Mouse (Mus musculus) lung, adult 2 months (tissue): ENCODE measurements around the gene Hist1h2ak. TPM values are rescaled to one million over a fixed set of nuclear protein-coding genes. Genes with fewer than 3 reads are reported as not detected.
"Not testable (repeated sequence)": the region's sequence is repeated elsewhere in the genome, so short reads cannot be mapped to it uniquely, and the experiment has no call there.

ENCODE experiments used
- DNase-seq: peaks from one replicate; pipeline ENCODE4 v3.0.0; 2022
- H3K4me1 ChIP-seq: fragments of 200-500 bp; 2 replicates; pipeline ENCODE4 v1.6.1; 2011; ENCODE audit warnings: low read length; ENCODE audit not compliant: control insufficient read depth, insufficient read depth
- H3K4me3 ChIP-seq: fragments of 200-500 bp; replicated peaks from 2 replicates; pipeline ENCODE3; 2011; ENCODE audit warnings: low read depth, mild to moderate bottlenecking, control low read depth, low read length; ENCODE audit errors: extremely low read depth
- CTCF ChIP-seq: fragments of 200-500 bp; IDR thresholded peaks from 2 replicates; pipeline ENCODE4 v1.5.1; 2011; ENCODE audit warnings: mild to moderate bottlenecking, low read length, control low read depth; ENCODE audit not compliant: insufficient read depth
- POLR2A ChIP-seq: fragments of 200-500 bp; IDR thresholded peaks from 2 replicates; pipeline ENCODE4 v1.6.1; 2011; ENCODE audit warnings: low read depth, mild to moderate bottlenecking, control low read depth, low read length, borderline replicate concordance; ENCODE audit errors: extremely low read depth
- WGBS: fragments of 180-500 bp; shearing (Covaris S2); methylation state at CpG from one replicate; pipeline ENCODE4 v1.1.7; 2018; 5-methylcytosine and 5-hydroxymethylcytosine counted together
- polyA plus RNA-seq: library from polyadenylated mRNA; depleted of rRNA; stranded (reverse); fragments of >200 nt; gene quantifications from 2 replicates; pipeline ENCODE4 v1.2.3, GENCODE M21; 2012

Gene Hist1h2ak
- polyA plus RNA-seq, 1 experiment: 3.2 TPM

DNA sequence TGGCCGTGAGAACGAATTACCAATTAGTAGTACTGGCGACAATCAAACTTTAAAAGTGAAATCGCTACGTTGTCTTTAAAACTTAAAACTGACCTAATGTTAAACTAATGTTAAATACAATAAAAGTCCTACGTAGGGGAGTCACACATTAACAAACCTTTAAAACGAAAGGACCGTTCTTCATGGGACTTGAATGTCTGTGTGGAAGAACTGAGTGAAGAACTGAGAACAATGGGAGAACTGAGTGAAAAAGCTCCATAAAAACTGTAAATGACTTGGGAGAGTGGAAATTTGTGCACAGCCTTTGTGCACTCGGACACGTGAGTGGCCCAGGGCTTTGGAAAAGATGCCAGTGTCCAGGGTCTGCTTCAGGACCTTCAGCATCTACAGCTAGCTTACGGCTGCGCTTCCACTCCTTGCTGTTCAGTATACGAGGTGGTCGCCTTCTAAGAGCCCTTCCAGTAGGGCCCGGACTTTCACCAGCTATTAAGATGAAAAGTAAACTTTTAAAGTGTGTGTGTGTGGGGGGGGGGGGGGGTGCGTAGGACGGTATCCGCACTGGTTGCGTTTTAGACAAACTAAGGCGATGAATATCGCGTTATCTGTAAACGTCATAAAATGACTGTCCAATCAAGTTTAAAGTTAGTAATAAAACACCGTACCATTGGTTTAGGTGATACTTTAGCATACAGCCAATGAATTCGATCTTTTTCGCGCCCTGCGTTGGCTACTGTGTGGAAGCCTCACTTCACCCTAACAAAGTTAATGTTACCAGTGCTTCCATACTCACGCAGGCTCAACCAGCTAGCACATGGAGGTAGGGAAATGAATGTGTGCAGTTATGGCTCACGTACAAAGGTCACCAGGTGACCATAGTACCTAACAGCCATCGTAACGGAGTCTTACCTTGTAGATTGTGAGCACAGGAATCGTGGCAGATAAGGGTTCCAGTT lies 25.5 kb upstream of the Hist1h2ak start:
- H3K4me3 ChIP-seq: peak overlapping the region; percentile 81
- H3K4me1 ChIP-seq: peaks cover 10% of the 10 kb centered on the region
- peak; percentile 45 for DNase-seq
- WGBS: 1% methylated on average over 33 of the region's 33 CpGs
- TF ChIP-seq CTCF: no peak
- peak; percentile 22; the same call in 1 of the 2 replicates for TF ChIP-seq POLR2A

DNA sequence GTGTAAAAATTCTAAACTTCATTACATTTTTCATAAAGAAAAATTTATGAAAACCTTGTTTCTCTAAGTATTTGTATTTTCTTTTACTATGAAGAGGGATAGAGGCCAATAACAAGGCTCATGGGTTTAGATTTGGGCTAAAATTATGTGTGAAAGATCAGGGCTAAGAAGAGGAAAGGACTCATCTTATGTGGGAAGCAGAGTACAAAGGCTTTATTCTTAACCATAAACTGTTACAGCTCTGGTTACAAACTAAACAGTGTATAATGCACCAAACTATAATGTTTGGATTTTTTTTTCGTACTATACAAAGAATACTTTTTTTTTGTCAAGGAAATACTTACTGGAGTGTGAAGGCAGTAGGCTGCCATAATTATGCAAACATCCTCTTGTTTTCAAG lies 2.1 kb upstream of the Hist1h2ak start:
- 46% methylated on average over 1 of the region's 1 CpGs for WGBS
- peaks cover 3% of the 10 kb centered on the region; the same call in 1 of the 2 replicates for H3K4me1 ChIP-seq
- H3K4me3 ChIP-seq: no peak overlapping the region
- DNase-seq: no peak
- TF ChIP-seq POLR2A (no peak), CTCF (no peak)

GRCm38 (mm10) chr13:21754294-21755001 lies 821 bp upstream of the Hist1h2ak start:
- WGBS: under 1% methylated on average over 21 of the region's 26 CpGs
- not testable (repeated sequence) for H3K4me1 ChIP-seq
- peak overlapping the region; percentile 47 for H3K4me3 ChIP-seq
- DNase-seq: peak; percentile 11

- WGBS: 2% methylated on average over 10 of the region's 10 CpGs
- DNase-seq: no peak
- Histone ChIP-seq H3K4me1 (peaks cover 8% of the 10 kb centered on the region), H3K4me3 (peak overlapping the region; percentile 45)
- no peak for TF ChIP-seq POLR2A
- TF ChIP-seq CTCF: no peak
These were observed 540 bp downstream of the Hist1h2ak start for GRCm38 (mm10) chr13:21753051-21753523.

DNA sequence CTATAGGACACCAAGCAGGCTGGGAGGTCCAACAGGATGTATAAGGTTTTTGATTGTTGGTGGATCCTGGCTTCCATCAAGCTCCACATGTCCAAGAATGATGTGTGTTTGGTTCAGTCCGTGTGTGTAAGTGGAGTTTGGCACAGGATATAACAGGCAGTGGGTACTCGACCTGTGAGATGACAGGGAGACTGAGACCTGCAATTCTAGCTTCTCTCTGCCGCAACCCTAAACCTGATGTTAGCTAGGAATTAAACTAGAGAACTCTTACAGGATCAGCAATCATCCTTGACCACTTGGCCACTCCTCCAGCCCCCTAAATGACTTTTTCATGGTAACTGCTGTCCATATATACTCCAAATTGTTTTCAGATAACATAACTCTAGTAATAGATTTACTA lies 1.3 kb downstream of the Hist1h2ak start:
- Histone ChIP-seq H3K4me3 (no peak overlapping the region), H3K4me1 (peaks cover 8% of the 10 kb centered on the region)
- TF ChIP-seq POLR2A (no peak), CTCF (no peak)
- DNase-seq: no peak
- 34% methylated on average over 3 of the region's 3 CpGs for WGBS

DNA sequence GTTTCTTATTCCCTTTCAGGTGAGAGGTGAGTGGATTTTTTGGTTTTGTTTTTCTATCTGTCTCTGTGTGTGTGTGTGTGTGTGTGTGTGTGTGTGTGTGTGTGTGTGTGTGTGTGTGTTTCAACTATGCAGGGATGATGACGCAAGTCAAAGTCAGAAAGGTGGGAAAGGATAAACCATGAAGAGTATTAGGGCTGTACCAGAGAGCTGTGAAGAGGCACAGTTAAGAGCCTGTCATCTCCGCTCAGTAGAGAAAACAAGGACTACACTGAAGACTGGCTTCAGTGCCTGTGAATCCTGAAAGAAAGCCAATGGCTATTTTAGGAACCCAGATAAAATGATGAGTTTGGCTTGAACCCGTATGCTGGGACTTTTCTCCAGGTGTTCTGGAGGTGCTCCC lies 1.8 kb downstream of the Hist1h2ak start:
- WGBS: 61% methylated on average over 3 of the region's 3 CpGs
- DNase-seq: no peak
- no peak for TF ChIP-seq POLR2A
- no peak for TF ChIP-seq CTCF
- Histone ChIP-seq H3K4me3 (no peak overlapping the region), H3K4me1 (peaks cover 8% of the 10 kb centered on the region)

GRCm38 (mm10) chr13:21751417-21751816 lies 2.2 kb downstream of the Hist1h2ak start:
- no peak overlapping the region for H3K4me3 ChIP-seq
- TF ChIP-seq POLR2A (no peak), CTCF (no peak)
- H3K4me1 ChIP-seq: peaks cover 8% of the 10 kb centered on the region
- DNase-seq: no peak

- H3K4me1 ChIP-seq: not testable (repeated sequence)
- peak; percentile 79; the same call in 1 of the 2 replicates for TF ChIP-seq POLR2A
- peak; percentile 81 for DNase-seq
- under 1% methylated on average over 40 of the region's 56 CpGs for WGBS
- H3K4me3 ChIP-seq: peak within 1 kb of the TSS; percentile 48
These were observed 3.2 kb downstream of the Hist1h2ak start, which contains the start of gene Hist1h4k for GRCm38 (mm10) chr13:21750159-21751017. Hist1h4k (minus strand) TSS chr13:21750505.
